Mouse (Mus musculus) lung, embryonic 16.5 days (tissue): ENCODE measurements around the gene Col26a1. TPM values are rescaled to one million over a fixed set of nuclear protein-coding genes. Genes with fewer than 3 reads are reported as not detected.

Experiments used
- ATAC-seq: fragments of 200-750 bp; cut with Nextera tagmentation; 2 replicates; pipeline ENCODE4 v1.8.0; 2017; ENCODE audit warnings: low read depth, mild to moderate bottlenecking, moderate library complexity
- H3K27ac ChIP-seq: fragments of 300-500 bp; sonication (generic); 2 replicates; pipeline ENCODE4 v1.5.1; 2014; ENCODE audit warnings: mild to moderate bottlenecking, control low read depth, low read length
- H3K27me3 ChIP-seq: fragments of 300-500 bp; sonication (generic); 2 replicates; pipeline ENCODE4 v1.6.1; 2014; ENCODE audit warnings: low read depth, low read length, mixed read lengths; ENCODE audit not compliant: control insufficient read depth, insufficient read depth
- H3K36me3 ChIP-seq: fragments of 300-500 bp; sonication (generic); 2 replicates; pipeline ENCODE4 v1.6.1; 2014; ENCODE audit warnings: low read length; ENCODE audit not compliant: control insufficient read depth, insufficient read depth
- H3K4me1 ChIP-seq: fragments of 300-500 bp; sonication (generic); replicated peaks from 2 replicates; pipeline ENCODE4 v1.6.1; 2014; ENCODE audit warnings: low read length, mixed read lengths; ENCODE audit not compliant: control insufficient read depth, insufficient read depth
- H3K4me2 ChIP-seq: fragments of 300-500 bp; sonication (generic); 2 replicates; pipeline ENCODE4 v1.6.1; 2014; ENCODE audit warnings: low read depth, low read length, control low read depth
- H3K4me3 ChIP-seq: fragments of 300-500 bp; sonication (generic); 2 replicates; pipeline ENCODE4 v1.5.1; 2014; ENCODE audit warnings: mild to moderate bottlenecking, low read length, control low read depth
- H3K9ac ChIP-seq: fragments of 300-500 bp; sonication (generic); 2 replicates; pipeline ENCODE4 v1.6.1; 2014; ENCODE audit warnings: low read length, control low read depth
- H3K9me3 ChIP-seq: fragments of 300-500 bp; sonication (generic); 2 replicates; pipeline ENCODE4 v1.6.1; 2016; ENCODE audit warnings: low read length; ENCODE audit not compliant: control insufficient read depth
- WGBS: fragments of 180-500 bp; shearing (Covaris S2); extraction: QIAGEN DNeasy Blood & Tissue Kit; methylation state at CpG from one replicate; pipeline ENCODE4 v1.1.7; 2014; 5-methylcytosine and 5-hydroxymethylcytosine counted together
- polyA plus RNA-seq: library from polyadenylated mRNA; unstranded; fragments of >200 nt; fragmentation: Nextera tagmentation; extraction: Ambion mirVana; gene quantifications from 2 replicates; pipeline ENCODE4 v1.2.1, GENCODE M21; 2015

Col26a1 gene
- polyA plus RNA-seq, 1 experiment from 2014 or later = 5.9 TPM

DNA sequence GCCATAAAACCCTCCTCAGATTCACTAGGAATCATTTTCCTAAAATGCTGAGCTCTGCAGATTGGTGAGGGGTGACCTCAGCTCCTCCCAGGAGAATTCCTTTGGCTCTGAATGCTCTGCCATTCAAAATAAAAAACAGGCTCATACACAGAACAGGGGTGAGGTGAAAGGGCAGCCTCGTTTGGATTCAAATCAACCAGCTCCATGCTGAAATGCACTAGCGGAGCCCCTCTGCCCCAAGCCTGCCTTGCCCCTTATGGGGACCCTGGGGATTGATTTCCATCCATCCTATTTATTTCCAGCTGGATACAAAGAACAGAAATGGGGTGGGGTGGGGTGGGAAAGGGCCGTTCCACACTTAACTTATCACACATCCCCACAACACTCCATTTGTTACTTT lies 52.9 kb downstream of the Col26a1 start:
- Histone ChIP-seq H3K9me3 (no peaks in the 10 kb centered on the region), H3K27ac (no peak overlapping the region), H3K4me3 (no peak overlapping the region), H3K27me3 (no peaks in the 10 kb centered on the region), H3K4me2 (no peak overlapping the region), H3K9ac (no peak overlapping the region), H3K4me1 (no peaks in the 10 kb centered on the region), H3K36me3 (no peaks in the 10 kb centered on the region)
- WGBS = 71% methylated on average over 3 of the region's 3 CpGs
- no peak for ATAC-seq

DNA sequence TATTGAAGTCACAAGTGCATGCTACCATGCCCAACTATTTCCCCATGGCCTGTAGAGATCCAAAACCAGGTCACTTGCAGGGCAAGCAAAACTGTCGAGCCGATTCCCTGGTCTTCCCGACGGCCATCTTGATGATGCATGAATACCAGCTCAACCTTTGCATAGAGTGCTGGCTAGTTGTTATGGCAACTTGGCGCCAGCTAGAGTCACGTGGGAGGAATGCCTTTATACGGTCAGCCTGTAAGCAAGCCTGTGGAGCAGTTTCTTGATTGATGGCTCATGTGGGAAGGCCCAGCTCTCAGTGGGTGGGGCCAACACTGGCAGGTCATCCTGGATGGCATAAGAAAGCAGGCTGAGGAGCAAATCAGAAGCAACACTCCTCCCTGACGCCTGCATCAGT lies 61.0 kb downstream of the Col26a1 start:
- 81% methylated on average over 8 of the region's 8 CpGs for WGBS
- ATAC-seq = no peak
- no peak overlapping the region for H3K4me3 ChIP-seq

DNA sequence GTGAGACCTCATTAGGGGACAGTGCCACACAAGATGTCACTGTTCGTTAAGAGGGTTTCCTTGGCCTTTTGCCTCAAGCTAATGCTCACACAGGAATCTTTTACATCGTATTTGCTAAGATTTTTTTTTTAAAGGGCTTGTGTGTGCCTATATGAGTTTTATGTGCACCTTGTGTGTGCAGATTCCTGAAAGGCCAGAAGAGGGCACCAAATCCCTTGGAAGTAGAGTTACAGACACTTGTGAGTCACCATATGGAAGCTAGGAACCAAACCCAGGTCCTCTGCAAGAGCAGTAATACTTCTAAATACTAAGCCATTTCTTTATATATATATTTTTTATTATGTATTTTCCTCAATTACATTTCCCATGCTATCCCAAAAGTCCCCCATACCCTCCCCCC lies 62.1 kb downstream of the Col26a1 start:
- Histone ChIP-seq H3K4me2 (no peak overlapping the region), H3K27me3 (no peaks in the 10 kb centered on the region), H3K9ac (no peak overlapping the region), H3K4me1 (no peaks in the 10 kb centered on the region), H3K36me3 (no peaks in the 10 kb centered on the region), H3K4me3 (no peak overlapping the region), H3K27ac (no peak overlapping the region), H3K9me3 (no peaks in the 10 kb centered on the region)
- no peak for ATAC-seq
- WGBS = 83% methylated on average over 2 of the region's 2 CpGs

More for the DNA sequence above, 61.0 kb downstream of the Col26a1 start:
- Histone ChIP-seq H3K9ac (no peak overlapping the region), H3K27ac (no peak overlapping the region), H3K4me1 (no peaks in the 10 kb centered on the region), H3K4me2 (no peak overlapping the region), H3K9me3 (no peaks in the 10 kb centered on the region), H3K36me3 (no peaks in the 10 kb centered on the region), H3K27me3 (no peaks in the 10 kb centered on the region)

- no peak overlapping the region for H3K27ac ChIP-seq
- no peak overlapping the region for H3K4me2 ChIP-seq
- WGBS = 39% methylated on average over 11 of the region's 11 CpGs
- 0 out of 2 replicates have a peak, but pooled peaks cover 3% of the 10 kb centered on the region for H3K9me3 ChIP-seq
- H3K36me3 ChIP-seq = no peaks in the 10 kb centered on the region
- H3K9ac ChIP-seq = no peak overlapping the region
- no peak for ATAC-seq
- H3K27me3 ChIP-seq = no peaks in the 10 kb centered on the region
- no peaks in the 10 kb centered on the region for H3K4me1 ChIP-seq
- no peak overlapping the region for H3K4me3 ChIP-seq
Observed at GRCm38 (mm10) chr5:136819686-136820085, 63.3 kb downstream of the Col26a1 start.

GRCm38 (mm10) chr5:136810539-136811374 lies 72.3 kb downstream of the Col26a1 start:
- no peaks in the 10 kb centered on the region for H3K36me3 ChIP-seq
- no peaks in the 10 kb centered on the region for H3K27me3 ChIP-seq
- H3K9ac ChIP-seq = no peak overlapping the region
- peak overlapping the region; percentile 30 for H3K4me3 ChIP-seq
- H3K27ac ChIP-seq = peak overlapping the region; percentile 36; the same call in 1 of the 2 replicates
- 35% methylated on average over 30 of the region's 30 CpGs for WGBS
- peak; percentile 76 for ATAC-seq
- peak overlapping the region; percentile 53 for H3K4me2 ChIP-seq
- H3K4me1 ChIP-seq = peaks cover 15% of the 10 kb centered on the region; the same call in 1 of the 2 replicates
- 0 out of 2 replicates have a peak, but pooled peaks cover 3% of the 10 kb centered on the region for H3K9me3 ChIP-seq

DNA sequence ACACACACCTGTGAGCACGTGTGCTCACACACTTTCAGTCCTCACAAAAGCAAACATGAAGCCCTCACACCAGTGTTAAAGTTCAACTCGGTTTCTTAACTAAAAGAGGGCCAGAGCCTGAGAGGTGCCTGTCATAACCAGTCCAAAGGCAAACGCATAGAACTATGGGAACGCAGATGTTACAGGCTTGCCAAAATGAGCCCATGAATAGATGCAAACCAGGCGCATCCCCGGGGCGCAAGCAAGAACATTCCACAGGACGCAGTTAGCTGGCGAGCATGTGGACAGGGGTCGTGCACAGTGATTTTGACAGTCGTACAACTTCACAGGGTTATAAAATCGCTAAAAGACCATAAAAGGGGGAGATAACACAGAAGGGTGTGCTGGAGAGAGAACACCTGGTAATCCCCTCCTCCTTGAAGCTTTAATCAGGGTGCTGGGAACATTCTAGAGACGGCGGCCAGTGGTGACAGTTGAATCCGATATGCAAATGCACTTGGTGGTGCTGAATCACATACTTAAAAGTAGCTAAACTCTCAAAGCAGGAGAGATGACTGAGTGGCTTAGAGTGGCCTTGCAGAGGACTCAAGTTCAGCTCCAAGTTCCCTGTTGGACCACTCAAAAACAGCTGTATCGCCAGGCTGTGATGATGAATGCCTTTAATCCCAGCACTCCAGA lies 76.5 kb downstream of the Col26a1 start:
- no peak overlapping the region for H3K9ac ChIP-seq
- H3K4me3 ChIP-seq = no peak overlapping the region
- H3K36me3 ChIP-seq = no peaks in the 10 kb centered on the region
- no peaks in the 10 kb centered on the region for H3K27me3 ChIP-seq
- H3K27ac ChIP-seq = no peak overlapping the region
- ATAC-seq = peak; percentile 42; the same call in 1 of the 2 replicates
- 20% methylated on average over 16 of the region's 16 CpGs for WGBS
- peaks cover 30% of the 10 kb centered on the region for H3K4me1 ChIP-seq
- H3K4me2 ChIP-seq = no peak overlapping the region
- no peaks in the 10 kb centered on the region for H3K9me3 ChIP-seq

DNA sequence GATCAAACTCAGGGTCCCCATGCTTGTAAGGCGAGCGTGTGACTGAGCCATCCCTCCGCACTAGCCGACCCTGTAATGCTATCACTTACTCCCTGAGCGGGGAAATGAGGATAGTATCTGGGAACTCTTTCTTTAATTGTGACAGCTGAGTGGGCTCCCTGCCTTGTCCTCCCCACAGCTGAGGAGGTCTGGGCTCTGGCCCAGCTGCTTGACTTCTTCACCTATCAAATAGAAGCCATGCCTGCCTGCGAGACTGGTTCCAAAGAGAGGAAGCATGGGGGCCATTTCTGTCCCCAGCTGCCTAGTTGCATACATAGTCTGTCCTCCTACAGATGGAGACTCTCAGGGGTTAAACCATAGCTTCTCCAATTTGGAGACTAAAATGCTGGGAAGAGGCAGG lies 78.0 kb downstream of the Col26a1 start:
- Histone ChIP-seq H3K27ac (no peak overlapping the region), H3K4me1 (peaks cover 21% of the 10 kb centered on the region), H3K4me3 (no peak overlapping the region), H3K9ac (no peak overlapping the region), H3K27me3 (no peaks in the 10 kb centered on the region), H3K36me3 (no peaks in the 10 kb centered on the region), H3K9me3 (no peaks in the 10 kb centered on the region), H3K4me2 (no peak overlapping the region)
- WGBS = 60% methylated on average over 6 of the region's 6 CpGs
- peak; percentile 39 for ATAC-seq

GRCm38 (mm10) chr5:136804246-136804645 lies 78.8 kb downstream of the Col26a1 start:
- WGBS = 52% methylated on average over 1 of the region's 1 CpGs
- peaks cover 21% of the 10 kb centered on the region for H3K4me1 ChIP-seq

GRCm38 (mm10) chr5:136802732-136803131 lies 80.3 kb downstream of the Col26a1 start:
- no peak overlapping the region for H3K27ac ChIP-seq
- H3K9me3 ChIP-seq = no peaks in the 10 kb centered on the region
- peaks cover 21% of the 10 kb centered on the region for H3K4me1 ChIP-seq
- peak overlapping the region; percentile 40 for H3K4me2 ChIP-seq
- peak overlapping the region; percentile 17 for H3K4me3 ChIP-seq
- no peaks in the 10 kb centered on the region for H3K27me3 ChIP-seq
- H3K9ac ChIP-seq = no peak overlapping the region; the same call in 1 of the 2 replicates
- no peak for ATAC-seq
- 3% methylated on average over 17 of the region's 17 CpGs for WGBS
- no peaks in the 10 kb centered on the region for H3K36me3 ChIP-seq

More at GRCm38 (mm10) chr5:136804246-136804645, 78.8 kb downstream of the Col26a1 start:
- Histone ChIP-seq H3K27me3 (no peaks in the 10 kb centered on the region), H3K9ac (no peak overlapping the region), H3K9me3 (no peaks in the 10 kb centered on the region), H3K36me3 (no peaks in the 10 kb centered on the region), H3K27ac (no peak overlapping the region), H3K4me2 (no peak overlapping the region), H3K4me3 (no peak overlapping the region)
- ATAC-seq = no peak
